Mouse (Mus musculus): ENCODE results near the gene Ubr7. TPM values are rescaled to one million over a fixed set of nuclear protein-coding genes. Genes with fewer than 3 reads are reported as not detected.
A peak's percentile ranks its signal among the peaks of the same experiment; 100 is the strongest.

Ubr7 gene
- total and polyA plus RNA-seq, 3 experiments = 46.3 to 80.4 (median 48.8) TPM

GRCm38 (mm10) chr12:102744839-102745238 lies 12.9 kb upstream of the Ubr7 start (continued):
- TF ChIP-seq ZMIZ1 (IDR thresholded peaks at IDR 0.05; ENCODE audit: low read depth, low read length) (no peak), CHD2 (IDR thresholded peaks at IDR 0.05; ENCODE audit: low read length) (no peak), HCFC1 (IDR thresholded peaks at IDR 0.05; ENCODE audit: low read depth, low read length) (no peak; the same call in 1 of the 2 replicates), NELFE (IDR thresholded peaks at IDR 0.05; ENCODE audit: low read depth, low read length) (no peak)

DNA sequence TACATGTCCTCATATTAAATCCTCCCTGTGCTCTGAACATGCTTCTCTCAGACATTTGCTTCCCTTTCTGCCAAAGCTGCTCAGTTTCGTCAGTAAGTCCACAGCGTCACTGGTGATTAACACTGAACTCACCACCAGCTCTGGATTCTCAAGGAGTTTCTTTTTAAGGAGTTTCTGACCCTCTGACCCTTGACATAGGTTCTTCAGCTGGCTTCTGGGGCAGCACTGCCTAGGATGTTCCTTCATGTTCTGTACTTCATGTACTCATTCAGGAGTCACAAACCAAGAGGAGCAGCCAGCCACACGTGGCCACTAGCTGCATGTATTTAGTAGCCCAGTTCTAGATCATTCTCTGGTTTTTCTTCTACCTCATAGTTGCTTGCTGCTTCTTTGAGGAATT lies 9.5 kb upstream of the Ubr7 start:
- H3K9me3 ChIP-seq (replicated peaks; ENCODE audit: low read length) = no peaks in the 10 kb centered on the region
- H3K9ac ChIP-seq (ENCODE audit: insufficient read depth, low read depth) = no peak overlapping the region
- in situ Hi-C loops (cut with MboI; ENCODE audit: low pct_ligation_motif_present, low pct_unique_long_range_greater_than_20kb, low sequenced_read_pairs) (loop anchor here (10.0 kb wide), 1 partner anchor 317 kb away; no protein-coding TSS in a partner anchor), dilution Hi-C loops (cut with MboI; ENCODE audit: extremely low pct_ligation_motif_present, extremely low pct_unique_long_range_greater_than_20kb, low sequenced_read_pairs) (no loop called here)
- no peak overlapping the region for H3K27ac ChIP-seq (ENCODE audit: insufficient read depth, low read depth)
- no peak overlapping the region for H3K4me2 ChIP-seq (ENCODE audit: insufficient read depth, low read depth, poor library complexity, severe bottlenecking)
- peaks cover 0 to 22% of the 10 kb centered on the region in 2 experiments; a peak in 2 of 4 replicates for H3K4me1 ChIP-seq (ENCODE audit: control insufficient read depth in 1 of 2, insufficient read depth in 2 of 2)
- no peaks in the 10 kb centered on the region for H3K27me3 ChIP-seq (replicated peaks)
- DNase-seq (ENCODE audit: extremely low read depth) = no peak
- H3K36me3 ChIP-seq (replicated peaks in 1 of 2; ENCODE audit: control insufficient read depth in 1 of 2, insufficient read depth in 1 of 2, low read length in 1 of 2) = peaks cover 7 to 47% of the 10 kb centered on the region in 2 experiments
- no peak overlapping the region for H3K4me3 ChIP-seq (replicated peaks in 1 of 3; ENCODE audit: low read depth in 2 of 3, low read length in 2 of 3, poor library complexity in 1 of 3)
- peaks cover 62% of the 10 kb centered on the region for H3K79me2 ChIP-seq (replicated peaks; ENCODE audit: control insufficient read depth, extremely low read depth, insufficient read depth, poor library complexity, severe bottlenecking)
- no peak for TF ChIP-seq NRF1 (IDR thresholded peaks at IDR 0.05; ENCODE audit: low read depth, low read length)
- TF ChIP-seq RAD21 (IDR thresholded peaks at IDR 0.05; ENCODE audit: low read depth, low read length) = no peak
- TF ChIP-seq ZNF384 (IDR thresholded peaks at IDR 0.05; ENCODE audit: low read depth, low read length) = no peak
- no peak for TF ChIP-seq ZMIZ1 (IDR thresholded peaks at IDR 0.05; ENCODE audit: low read depth, low read length)
- TF ChIP-seq BHLHE40 (IDR thresholded peaks at IDR 0.05; ENCODE audit: low read depth, low read length) = no peak
- TF ChIP-seq SMC3 (IDR thresholded peaks at IDR 0.05; ENCODE audit: low read depth, low read length) = no peak

GRCm38 (mm10) chr12:102756304-102756703 lies 1.5 kb upstream of the Ubr7 start:
- Histone ChIP-seq H3K9ac (ENCODE audit: insufficient read depth, low read depth) (0 out of 2 replicates have a peak overlapping the region, but pooled peaks have one; percentile 51), H3K27ac (ENCODE audit: insufficient read depth, low read depth) (no peak overlapping the region), H3K79me2 (replicated peaks; ENCODE audit: control insufficient read depth, extremely low read depth, insufficient read depth, poor library complexity, severe bottlenecking) (peaks cover 79% of the 10 kb centered on the region), H3K36me3 (replicated peaks in 1 of 2; ENCODE audit: control insufficient read depth in 1 of 2, insufficient read depth in 1 of 2, low read length in 1 of 2) (peaks cover 3 to 31% of the 10 kb centered on the region in 2 experiments), H3K9me3 (replicated peaks; ENCODE audit: low read length) (no peaks in the 10 kb centered on the region), H3K4me2 (ENCODE audit: insufficient read depth, low read depth, poor library complexity, severe bottlenecking) (peak overlapping the region; percentile 70; the same call in 1 of the 2 replicates), H3K27me3 (replicated peaks) (no peaks in the 10 kb centered on the region), H3K4me3 (replicated peaks in 1 of 3; ENCODE audit: low read depth in 2 of 3, low read length in 2 of 3, poor library complexity in 1 of 3) (peak overlapping the region in 2 of 3 experiments; percentile 68 to 84), H3K4me1 (ENCODE audit: control insufficient read depth in 1 of 2, insufficient read depth in 2 of 2) (peaks cover 4 to 39% of the 10 kb centered on the region in 2 experiments; a peak in 3 of 4 replicates)
- TF ChIP-seq EP300 (IDR thresholded peaks at IDR 0.05; ENCODE audit: low read length) = no peak
- TF ChIP-seq CTCF (conservative IDR thresholded peaks at IDR 0.05 in 1 of 2, IDR thresholded peaks at IDR 0.05 in 1 of 2; ENCODE audit: low read depth in 2 of 2, low read length in 2 of 2) = peak in 1 of 2 experiments; percentile 44; a peak in 2 of 4 replicates
- peak; percentile 65 for DNase-seq (ENCODE audit: extremely low read depth)
- in situ Hi-C loops (cut with MboI; ENCODE audit: low pct_ligation_motif_present, low pct_unique_long_range_greater_than_20kb, low sequenced_read_pairs) (no loop called here), dilution Hi-C loops (cut with MboI; ENCODE audit: extremely low pct_ligation_motif_present, extremely low pct_unique_long_range_greater_than_20kb, low sequenced_read_pairs) (no loop called here)

All from CH12.LX (cell line).